Mouse (Mus musculus): Measurements from ENCODE around the gene Sectm1a. TPM values are rescaled to one million over a fixed set of nuclear protein-coding genes. Genes with fewer than 3 reads are reported as not detected.
"Not testable (repeated sequence)": the region's sequence is repeated elsewhere in the genome, so short reads cannot be mapped to it uniquely, and the experiment has no call there.

Gene Sectm1a
- polyA plus RNA-seq, 1 experiment from 2014 or later, result 0.22 TPM

DNA sequence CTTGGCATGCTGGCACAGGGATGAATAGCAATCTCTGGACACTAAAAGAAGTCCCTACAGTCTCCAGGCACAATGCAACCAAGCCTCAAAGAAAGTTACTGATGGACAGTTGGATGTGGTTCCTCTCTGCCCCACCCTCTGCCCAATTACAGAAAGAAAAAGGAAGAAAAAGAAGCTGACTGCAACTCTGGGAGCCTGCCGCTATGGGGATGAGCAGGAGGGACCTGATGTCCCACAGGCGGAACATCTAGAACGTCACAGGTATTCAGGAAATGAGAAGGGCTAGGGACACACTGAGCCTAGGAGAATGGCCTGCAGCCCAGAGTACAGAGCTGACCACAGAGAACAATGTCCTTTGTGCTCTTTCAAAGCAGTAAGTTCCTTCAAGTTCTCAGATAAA is 1.2 kb upstream of the Sectm1a start:
- Histone ChIP-seq H3K4me3 (ENCODE audit: low read depth, low read length) (no peak overlapping the region), H3K27me3 (replicated peaks; ENCODE audit: control insufficient read depth, insufficient read depth, low read length) (no peaks in the 10 kb centered on the region), H3K9me3 (ENCODE audit: control insufficient read depth, low read length) (no peaks in the 10 kb centered on the region), H3K4me2 (ENCODE audit: low read depth, low read length) (no peak overlapping the region), H3K9ac (ENCODE audit: low read depth, low read length) (no peak overlapping the region), H3K36me3 (ENCODE audit: control insufficient read depth, insufficient read depth, low read length) (no peaks in the 10 kb centered on the region), H3K27ac (replicated peaks; ENCODE audit: low read depth, low read length) (no peak overlapping the region), H3K4me1 (ENCODE audit: control insufficient read depth, insufficient read depth, low read length) (no peaks in the 10 kb centered on the region)
- ATAC-seq (ENCODE audit: low read depth) (no peak), DNase-seq (ENCODE audit: low spot score) (no peak)
- 70% methylated on average over 3 of the region's 3 CpGs for WGBS

DNA sequence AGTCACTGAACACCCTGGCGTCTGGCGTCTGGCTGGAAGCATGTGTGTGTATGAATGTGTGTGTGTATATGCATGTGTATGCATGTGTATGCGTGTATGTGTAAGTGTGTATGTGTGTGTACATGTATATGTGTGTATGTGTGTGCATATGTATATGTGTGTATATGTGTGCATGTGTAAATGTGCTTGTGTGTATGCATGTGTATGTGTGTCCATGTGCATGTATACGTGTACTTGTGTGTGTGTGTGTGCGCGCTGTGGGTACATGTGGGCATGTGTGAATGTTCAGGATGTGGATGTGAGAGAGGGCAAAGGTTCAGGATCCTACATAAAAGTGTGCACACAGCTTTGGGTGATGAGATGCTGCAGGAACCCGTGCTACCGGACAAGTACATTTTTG is 690 bp downstream of the Sectm1a start:
- Histone ChIP-seq H3K27ac (replicated peaks; ENCODE audit: low read depth, low read length) (no peak overlapping the region), H3K4me2 (ENCODE audit: low read depth, low read length) (no peak overlapping the region), H3K9me3 (ENCODE audit: control insufficient read depth, low read length) (no peaks in the 10 kb centered on the region), H3K4me3 (ENCODE audit: low read depth, low read length) (no peak overlapping the region), H3K27me3 (replicated peaks; ENCODE audit: control insufficient read depth, insufficient read depth, low read length) (no peaks in the 10 kb centered on the region), H3K9ac (ENCODE audit: low read depth, low read length) (no peak overlapping the region), H3K36me3 (ENCODE audit: control insufficient read depth, insufficient read depth, low read length) (no peaks in the 10 kb centered on the region), H3K4me1 (ENCODE audit: control insufficient read depth, insufficient read depth, low read length) (no peaks in the 10 kb centered on the region)
- ATAC-seq (ENCODE audit: low read depth) (no peak), DNase-seq (ENCODE audit: low spot score) (no peak)
- 94% methylated on average over 8 of the region's 8 CpGs for WGBS

- Histone ChIP-seq H3K4me3 (ENCODE audit: low read depth, low read length) (no peak overlapping the region), H3K4me1 (ENCODE audit: control insufficient read depth, insufficient read depth, low read length) (no peaks in the 10 kb centered on the region), H3K27ac (replicated peaks; ENCODE audit: low read depth, low read length) (no peak overlapping the region), H3K27me3 (replicated peaks; ENCODE audit: control insufficient read depth, insufficient read depth, low read length) (no peaks in the 10 kb centered on the region), H3K4me2 (ENCODE audit: low read depth, low read length) (no peak overlapping the region), H3K9me3 (ENCODE audit: control insufficient read depth, low read length) (no peaks in the 10 kb centered on the region), H3K36me3 (ENCODE audit: control insufficient read depth, insufficient read depth, low read length) (no peaks in the 10 kb centered on the region), H3K9ac (ENCODE audit: low read depth, low read length) (no peak overlapping the region)
- ATAC-seq (ENCODE audit: low read depth) (no peak), DNase-seq (ENCODE audit: low spot score) (no peak)
- 68% methylated on average over 5 of the region's 5 CpGs for WGBS
Observed at GRCm38 (mm10) chr11:121075655-121076054, 5.4 kb downstream of the Sectm1a start.

DNA sequence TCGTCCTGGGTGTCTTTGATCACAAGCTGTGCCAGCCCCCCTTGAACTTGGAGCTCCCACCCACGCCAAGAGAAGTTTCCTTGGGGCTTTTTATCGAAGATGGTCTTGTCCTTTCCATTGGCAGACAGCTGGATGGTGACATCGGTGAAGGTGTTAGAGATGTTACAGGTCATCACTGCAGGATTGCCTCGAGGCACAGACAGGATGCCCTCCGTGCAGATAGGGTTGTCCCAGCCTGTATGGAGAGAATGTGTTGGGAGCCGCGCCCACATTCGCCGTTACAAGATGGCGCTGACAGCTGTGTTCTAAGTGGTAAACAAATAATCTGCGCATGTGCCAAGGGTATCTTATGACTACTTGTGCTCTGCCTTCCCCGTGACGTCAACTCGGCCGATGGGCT is 11.4 kb downstream of the Sectm1a start:
- H3K27me3 ChIP-seq (replicated peaks; ENCODE audit: control insufficient read depth, insufficient read depth, low read length); H3K27ac ChIP-seq (replicated peaks; ENCODE audit: low read depth, low read length); ATAC-seq (ENCODE audit: low read depth); H3K4me3 ChIP-seq (ENCODE audit: low read depth, low read length); H3K4me1 ChIP-seq (ENCODE audit: control insufficient read depth, insufficient read depth, low read length); H3K9ac ChIP-seq (ENCODE audit: low read depth, low read length); H3K4me2 ChIP-seq (ENCODE audit: low read depth, low read length); H3K9me3 ChIP-seq (ENCODE audit: control insufficient read depth, low read length); DNase-seq (ENCODE audit: low spot score); H3K36me3 ChIP-seq (ENCODE audit: control insufficient read depth, insufficient read depth, low read length): not testable (repeated sequence)
- 93% methylated on average over 11 of the region's 16 CpGs for WGBS

GRCm38 (mm10) chr11:121067895-121068294 is 13.1 kb downstream of the Sectm1a start:
- WGBS, result 95% methylated on average over 2 of the region's 2 CpGs
- Histone ChIP-seq H3K27me3 (replicated peaks; ENCODE audit: control insufficient read depth, insufficient read depth, low read length) (no peaks in the 10 kb centered on the region), H3K27ac (replicated peaks; ENCODE audit: low read depth, low read length) (no peak overlapping the region), H3K4me2 (ENCODE audit: low read depth, low read length) (no peak overlapping the region), H3K9ac (ENCODE audit: low read depth, low read length) (no peak overlapping the region), H3K4me3 (ENCODE audit: low read depth, low read length) (no peak overlapping the region), H3K9me3 (ENCODE audit: control insufficient read depth, low read length) (no peaks in the 10 kb centered on the region), H3K4me1 (ENCODE audit: control insufficient read depth, insufficient read depth, low read length) (no peaks in the 10 kb centered on the region), H3K36me3 (ENCODE audit: control insufficient read depth, insufficient read depth, low read length) (no peaks in the 10 kb centered on the region)
- ATAC-seq (ENCODE audit: low read depth) (no peak), DNase-seq (ENCODE audit: low spot score) (no peak)

DNA sequence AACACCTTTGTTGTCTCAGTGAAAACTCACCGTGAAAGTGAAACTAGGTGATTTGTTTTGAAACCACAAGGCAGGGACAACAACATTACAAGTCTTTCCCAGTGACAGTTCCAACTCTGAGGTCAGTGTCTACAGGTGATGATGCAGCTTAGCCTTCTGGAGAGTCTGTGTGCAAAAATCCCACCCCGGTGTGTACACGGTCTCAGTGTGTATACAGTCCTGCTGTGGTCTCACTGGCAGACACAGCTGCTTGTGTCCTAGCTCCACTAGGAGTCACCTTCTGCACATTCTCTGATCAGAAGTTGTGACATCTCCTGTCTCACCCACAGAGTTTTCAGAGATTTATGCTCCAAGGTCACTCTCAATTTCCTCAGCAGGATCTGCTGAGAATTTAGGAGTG is 16.8 kb downstream of the Sectm1a start:
- Histone ChIP-seq H3K4me3 (ENCODE audit: low read depth, low read length) (no peak overlapping the region), H3K9me3 (ENCODE audit: control insufficient read depth, low read length) (no peaks in the 10 kb centered on the region), H3K4me2 (ENCODE audit: low read depth, low read length) (no peak overlapping the region), H3K27me3 (replicated peaks; ENCODE audit: control insufficient read depth, insufficient read depth, low read length) (no peaks in the 10 kb centered on the region), H3K27ac (replicated peaks; ENCODE audit: low read depth, low read length) (no peak overlapping the region), H3K36me3 (ENCODE audit: control insufficient read depth, insufficient read depth, low read length) (no peaks in the 10 kb centered on the region), H3K4me1 (ENCODE audit: control insufficient read depth, insufficient read depth, low read length) (no peaks in the 10 kb centered on the region), H3K9ac (ENCODE audit: low read depth, low read length) (no peak overlapping the region)
- DNase-seq (ENCODE audit: low spot score) (no peak), ATAC-seq (ENCODE audit: low read depth) (no peak)
- 79% methylated on average over 3 of the region's 3 CpGs for WGBS

GRCm38 (mm10) chr11:121063379-121063778 is 17.6 kb downstream of the Sectm1a start, which contains the start of gene Sectm1b:
Sectm1b (minus strand) TSS chr11:121063569.
- H3K4me1 ChIP-seq (ENCODE audit: control insufficient read depth, insufficient read depth, low read length), result no peaks in the 10 kb centered on the region
- WGBS, result 68% methylated on average over 5 of the region's 5 CpGs
- no peak within 1 kb of the TSS for H3K4me3 ChIP-seq (ENCODE audit: low read depth, low read length)
- no peak within 1 kb of the TSS for H3K9ac ChIP-seq (ENCODE audit: low read depth, low read length)
- no peak for DNase-seq (ENCODE audit: low spot score)
- no peaks in the 10 kb centered on the region for H3K27me3 ChIP-seq (replicated peaks; ENCODE audit: control insufficient read depth, insufficient read depth, low read length)
- H3K4me2 ChIP-seq (ENCODE audit: low read depth, low read length), result no peak within 1 kb of the TSS
- no peak for ATAC-seq (ENCODE audit: low read depth)
- no peak within 1 kb of the TSS for H3K27ac ChIP-seq (replicated peaks; ENCODE audit: low read depth, low read length)
- H3K9me3 ChIP-seq (ENCODE audit: control insufficient read depth, low read length), result no peaks in the 10 kb centered on the region
- no peaks in the 10 kb centered on the region for H3K36me3 ChIP-seq (ENCODE audit: control insufficient read depth, insufficient read depth, low read length)

- WGBS, result 58% methylated on average over 8 of the region's 8 CpGs
- Histone ChIP-seq H3K4me1 (ENCODE audit: control insufficient read depth, insufficient read depth, low read length) (no peaks in the 10 kb centered on the region), H3K4me2 (ENCODE audit: low read depth, low read length) (no peak overlapping the region), H3K9me3 (ENCODE audit: control insufficient read depth, low read length) (no peaks in the 10 kb centered on the region), H3K27me3 (replicated peaks; ENCODE audit: control insufficient read depth, insufficient read depth, low read length) (no peaks in the 10 kb centered on the region), H3K36me3 (ENCODE audit: control insufficient read depth, insufficient read depth, low read length) (no peaks in the 10 kb centered on the region), H3K27ac (replicated peaks; ENCODE audit: low read depth, low read length) (no peak overlapping the region), H3K4me3 (ENCODE audit: low read depth, low read length) (no peak overlapping the region), H3K9ac (ENCODE audit: low read depth, low read length) (no peak overlapping the region)
- ATAC-seq (ENCODE audit: low read depth), result no peak
- DNase-seq (ENCODE audit: low spot score), result peak; percentile 78
Observed at GRCm38 (mm10) chr11:121061615-121062014, 19.4 kb downstream of the Sectm1a start.

GRCm38 (mm10) chr11:121060401-121061067 is 20.5 kb downstream of the Sectm1a start:
- not testable (repeated sequence) for H3K36me3 ChIP-seq (ENCODE audit: control insufficient read depth, insufficient read depth, low read length); DNase-seq (ENCODE audit: low spot score); H3K27ac ChIP-seq (replicated peaks; ENCODE audit: low read depth, low read length); H3K4me3 ChIP-seq (ENCODE audit: low read depth, low read length); H3K4me1 ChIP-seq (ENCODE audit: control insufficient read depth, insufficient read depth, low read length); ATAC-seq (ENCODE audit: low read depth); H3K9me3 ChIP-seq (ENCODE audit: control insufficient read depth, low read length); H3K4me2 ChIP-seq (ENCODE audit: low read depth, low read length); H3K9ac ChIP-seq (ENCODE audit: low read depth, low read length); H3K27me3 ChIP-seq (replicated peaks; ENCODE audit: control insufficient read depth, insufficient read depth, low read length)
- 93% methylated on average over 6 of the region's 6 CpGs for WGBS

Measured in embryonic facial prominence, embryonic 14.5 days (tissue).